Mouse (Mus musculus) thymus, adult 2 months (tissue): ENCODE data around the gene Pitpnm3. TPM values are rescaled to one million over a fixed set of nuclear protein-coding genes. Genes with fewer than 3 reads are reported as not detected.
A peak's percentile ranks its signal among the peaks of the same experiment; 100 is the strongest.

Experiments used
- DNase-seq: peaks from one replicate; pipeline ENCODE4 v3.0.0; 2021
- H3K27ac ChIP-seq: fragments of 200-500 bp; 2 replicates; pipeline ENCODE4 v1.5.1; 2012; ENCODE audit warnings: low read length, control low read depth; ENCODE audit not compliant: control insufficient read depth, insufficient read depth
- H3K27me3 ChIP-seq: fragments of 200-500 bp; 2 replicates; pipeline ENCODE4 v1.6.1; 2012; ENCODE audit warnings: mild to moderate bottlenecking, low read length, moderate library complexity, mixed read lengths; ENCODE audit not compliant: control insufficient read depth, insufficient read depth
- H3K36me3 ChIP-seq: fragments of 200-500 bp; 2 replicates; pipeline ENCODE4 v1.6.1; 2012; ENCODE audit warnings: mild to moderate bottlenecking, low read length, moderate library complexity; ENCODE audit not compliant: control insufficient read depth, insufficient read depth
- H3K4me1 ChIP-seq: fragments of 200-500 bp; replicated peaks from 2 replicates; pipeline ENCODE4 v1.6.1; 2012; ENCODE audit warnings: low read length; ENCODE audit not compliant: control insufficient read depth, insufficient read depth
- H3K4me3 ChIP-seq: fragments of 200-500 bp; 2 replicates; pipeline ENCODE4 v1.5.1; 2012; ENCODE audit warnings: mild to moderate bottlenecking, low read length, control low read depth, moderate library complexity; ENCODE audit not compliant: control insufficient read depth, insufficient read depth
- CTCF ChIP-seq: fragments of 200-500 bp; IDR thresholded peaks from 2 replicates; pipeline ENCODE4 v1.5.1; 2012; ENCODE audit warnings: mild to moderate bottlenecking, control low read depth, low read length, moderate library complexity, borderline replicate concordance; ENCODE audit not compliant: control insufficient read depth, poor library complexity, insufficient read depth; ENCODE audit errors: extremely low read depth
- POLR2A ChIP-seq: fragments of 200-500 bp; IDR thresholded peaks from 2 replicates; pipeline ENCODE4 v1.6.1; 2012; ENCODE audit warnings: mild to moderate bottlenecking, low read length, control low read depth, moderate library complexity; ENCODE audit not compliant: control insufficient read depth, poor library complexity, insufficient read depth; ENCODE audit errors: extremely low read depth
- WGBS: fragments of 180-500 bp; shearing (Covaris S2); methylation state at CpG from one replicate; pipeline ENCODE4 v1.1.7; 2018; 5-methylcytosine and 5-hydroxymethylcytosine counted together
- polyA plus RNA-seq: library from polyadenylated mRNA; depleted of rRNA; stranded (reverse); fragments of >200 nt; gene quantifications from 2 replicates; pipeline ENCODE4 v1.2.3, GENCODE M21; 2012

Gene Pitpnm3
- polyA plus RNA-seq, 1 experiment, result 1.1 TPM

DNA sequence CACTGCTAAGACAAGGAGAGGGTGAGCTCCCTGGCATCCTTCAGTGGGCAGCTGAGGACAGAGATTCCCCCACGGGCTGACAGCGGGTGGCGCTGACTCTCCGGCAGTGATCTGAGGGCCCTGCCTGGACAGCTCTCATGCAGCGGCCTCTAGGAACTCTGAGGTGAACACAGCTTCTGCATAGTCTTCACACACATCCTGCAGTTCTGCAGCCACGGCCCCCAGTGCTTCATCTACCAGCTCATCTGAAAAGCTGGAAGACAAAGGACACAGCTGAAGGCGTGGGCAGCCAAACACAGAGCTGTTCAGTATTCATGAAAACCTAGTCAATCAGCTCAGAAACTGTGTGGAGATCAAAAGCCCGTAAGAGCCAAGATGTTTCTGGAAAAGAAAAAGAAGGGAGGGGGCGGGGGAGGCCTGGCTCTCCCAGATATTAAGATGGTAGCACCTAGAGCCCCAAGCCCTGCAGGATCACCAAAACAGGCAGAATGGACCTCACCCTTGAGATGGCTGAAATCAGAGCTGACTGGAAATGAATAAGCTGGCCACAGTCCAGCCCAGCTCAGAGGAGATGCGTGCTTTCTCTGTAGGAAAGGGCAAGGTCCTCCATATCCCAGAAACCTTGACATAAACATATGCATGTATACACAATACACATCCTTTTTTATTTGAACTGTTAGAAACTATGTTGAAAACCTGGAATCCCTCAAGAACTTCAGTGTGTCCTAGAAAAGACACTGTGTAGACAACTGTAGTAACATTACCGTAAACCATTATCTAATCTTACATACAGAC lies 19.8 kb upstream of the Pitpnm3 start:
- DNase-seq, result no peak
- 94% methylated on average over 11 of the region's 11 CpGs for WGBS
- Histone ChIP-seq H3K27me3 (no peaks in the 10 kb centered on the region), H3K4me1 (no peaks in the 10 kb centered on the region), H3K36me3 (peaks cover 6% of the 10 kb centered on the region), H3K27ac (no peak overlapping the region), H3K4me3 (no peak overlapping the region)
- TF ChIP-seq CTCF (no peak), POLR2A (no peak)

DNA sequence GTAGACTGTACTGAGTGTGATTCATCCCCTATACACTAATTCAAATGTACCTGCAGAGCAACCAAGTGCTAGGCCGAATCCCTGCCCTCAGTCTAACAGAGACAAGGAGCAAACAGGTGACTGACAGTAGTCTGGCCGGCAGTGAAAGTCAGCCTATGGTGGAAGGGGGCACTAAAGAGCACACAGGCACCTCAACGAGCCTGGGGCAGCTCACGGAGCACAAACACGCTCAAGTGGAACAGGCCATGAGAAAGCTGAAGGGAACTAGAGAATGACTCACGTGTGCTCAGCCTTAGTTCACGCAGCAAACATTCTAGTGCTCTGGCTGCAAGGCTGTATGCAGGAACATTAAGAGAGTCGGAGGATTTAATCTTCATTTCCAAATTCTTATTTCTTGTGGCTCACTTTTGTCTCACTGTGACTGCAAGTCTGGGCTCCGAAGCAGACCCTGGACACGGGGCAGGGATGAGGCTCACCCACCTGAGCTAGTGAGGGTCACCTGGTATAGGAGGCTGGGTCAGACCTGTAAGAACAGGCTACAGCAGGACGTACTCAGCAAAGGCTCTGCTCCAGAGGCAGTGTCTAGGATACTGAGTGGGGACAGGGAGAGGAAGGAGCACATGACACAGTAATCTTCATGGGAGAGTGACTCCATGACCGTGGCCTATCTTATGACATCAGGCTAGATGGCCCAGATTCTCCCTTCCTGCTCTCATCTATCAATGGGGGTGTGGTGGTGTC lies 17.7 kb upstream of the Pitpnm3 start:
- no peak for TF ChIP-seq POLR2A
- no peak overlapping the region for H3K27ac ChIP-seq
- H3K36me3 ChIP-seq, result peaks cover 6% of the 10 kb centered on the region
- no peaks in the 10 kb centered on the region for H3K27me3 ChIP-seq
- no peaks in the 10 kb centered on the region for H3K4me1 ChIP-seq
- DNase-seq, result no peak
- WGBS, result 93% methylated on average over 12 of the region's 12 CpGs
- H3K4me3 ChIP-seq, result no peak overlapping the region

DNA sequence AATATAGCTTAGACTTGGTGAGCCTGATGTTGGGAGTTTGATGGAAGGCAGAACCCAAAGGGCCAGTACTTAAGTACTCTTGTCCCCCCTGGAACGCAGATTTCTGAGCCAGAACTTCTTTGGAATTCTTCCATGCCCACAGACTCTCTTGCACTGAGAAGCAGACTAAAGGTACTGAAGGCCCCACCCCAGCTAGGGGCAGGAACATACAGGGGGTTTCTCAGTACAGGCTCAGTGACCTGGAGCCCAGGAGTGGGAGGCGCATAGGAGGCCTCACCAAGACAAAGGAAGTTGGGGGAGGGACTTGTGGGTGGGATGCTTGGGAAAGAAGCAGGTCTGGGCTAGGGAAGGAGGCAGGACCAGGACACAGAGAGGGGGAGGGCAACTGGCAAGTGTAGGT lies 15.5 kb upstream of the Pitpnm3 start:
- DNase-seq, result no peak
- no peak for TF ChIP-seq CTCF
- TF ChIP-seq POLR2A, result no peak
- 96% methylated on average over 2 of the region's 2 CpGs for WGBS
- no peak overlapping the region for H3K27ac ChIP-seq
- H3K27me3 ChIP-seq, result no peaks in the 10 kb centered on the region
- H3K4me3 ChIP-seq, result no peak overlapping the region
- H3K4me1 ChIP-seq, result no peaks in the 10 kb centered on the region
- peaks cover 6% of the 10 kb centered on the region; the same call in 1 of the 2 replicates for H3K36me3 ChIP-seq

DNA sequence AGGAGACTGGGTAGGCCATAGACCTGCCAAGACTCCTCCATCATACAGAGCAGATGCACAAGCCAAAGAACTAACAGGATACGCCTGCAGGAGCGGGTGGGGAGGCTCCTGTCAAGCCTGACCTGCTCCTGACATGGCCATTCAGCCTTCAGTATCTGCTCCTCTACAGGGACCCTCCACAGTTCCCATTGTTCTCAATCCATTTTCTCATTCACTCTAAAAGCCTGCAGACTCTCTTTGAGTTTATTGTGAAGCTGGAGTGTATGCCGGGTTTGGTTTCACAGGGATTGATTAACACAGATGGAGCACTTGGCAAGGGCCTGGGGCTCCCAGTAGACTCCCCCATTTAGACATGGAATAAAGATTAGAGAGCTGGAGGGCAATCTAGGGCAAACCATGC lies 12.3 kb upstream of the Pitpnm3 start:
- Histone ChIP-seq H3K4me3 (no peak overlapping the region), H3K36me3 (no peaks in the 10 kb centered on the region), H3K27ac (no peak overlapping the region), H3K4me1 (no peaks in the 10 kb centered on the region), H3K27me3 (no peaks in the 10 kb centered on the region)
- 82% methylated on average over 3 of the region's 3 CpGs for WGBS
- DNase-seq, result no peak
- TF ChIP-seq POLR2A (no peak), CTCF (no peak)

DNA sequence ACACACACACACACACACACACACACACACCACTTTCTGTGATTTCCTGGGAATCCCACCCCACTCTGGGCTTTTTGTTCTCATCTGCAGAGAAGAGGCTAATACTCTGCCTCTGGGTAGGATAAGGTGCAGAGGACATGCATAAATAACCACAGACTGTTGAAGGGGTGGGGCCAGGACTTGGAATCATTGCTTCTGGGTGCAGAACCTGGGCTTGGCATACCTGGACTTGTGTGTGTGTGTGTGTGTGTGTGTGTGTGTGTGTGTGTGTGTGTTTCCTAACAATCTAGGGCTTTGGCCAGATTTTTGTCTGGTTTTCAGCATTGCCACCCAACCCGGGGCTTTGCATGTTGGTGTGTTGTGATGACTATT lies 10.3 kb upstream of the Pitpnm3 start:
- no peak overlapping the region for H3K27ac ChIP-seq
- no peak overlapping the region for H3K4me3 ChIP-seq
- TF ChIP-seq POLR2A, result no peak
- no peak for TF ChIP-seq CTCF
- H3K27me3 ChIP-seq, result no peaks in the 10 kb centered on the region
- no peaks in the 10 kb centered on the region for H3K4me1 ChIP-seq
- H3K36me3 ChIP-seq, result no peaks in the 10 kb centered on the region
- no peak for DNase-seq
- whole genome bisulfite sequencing, result 77% methylated on average over 1 of the region's 1 CpGs

DNA sequence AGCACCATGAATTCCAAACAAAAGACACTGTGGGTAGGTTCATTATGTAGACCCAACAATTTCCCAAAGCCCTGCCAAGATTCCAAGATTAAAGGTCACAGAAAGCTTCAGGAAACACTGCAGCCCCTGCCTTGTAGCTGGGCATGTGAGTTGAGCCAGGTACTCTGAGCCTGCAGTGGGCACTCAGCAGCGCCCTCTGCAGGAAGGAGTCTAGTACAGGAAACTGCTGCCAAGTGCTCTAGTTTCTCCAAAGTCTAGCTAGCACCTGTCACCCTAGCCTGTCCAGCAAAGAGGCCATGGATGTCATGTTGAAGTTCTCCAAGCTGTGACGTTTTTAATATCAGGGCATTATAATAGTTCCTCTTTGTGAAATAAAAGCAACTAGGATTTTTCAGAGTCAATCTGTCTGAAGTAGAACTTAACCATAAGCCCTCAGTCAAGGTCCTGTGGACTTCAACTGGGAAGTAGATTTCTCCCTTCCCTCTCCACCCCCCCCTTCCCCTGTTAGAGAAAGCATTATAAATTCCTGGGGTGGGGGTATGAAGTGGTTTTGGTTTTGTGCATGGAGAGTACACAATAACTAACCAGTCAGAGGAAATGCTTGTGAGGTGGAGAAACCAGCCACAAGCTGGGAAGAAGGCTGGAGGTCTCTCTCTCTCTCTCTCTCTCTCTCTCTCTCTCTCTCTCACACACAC lies 9.8 kb upstream of the Pitpnm3 start:
- H3K4me1 ChIP-seq, result no peaks in the 10 kb centered on the region
- TF ChIP-seq POLR2A, result no peak
- TF ChIP-seq CTCF, result 0 out of 2 replicates have a peak, but pooled peaks have one; percentile 16
- H3K4me3 ChIP-seq, result no peak overlapping the region
- WGBS, result 7% methylated on average over 2 of the region's 2 CpGs
- no peaks in the 10 kb centered on the region for H3K27me3 ChIP-seq
- DNase-seq, result no peak
- H3K27ac ChIP-seq, result no peak overlapping the region
- no peaks in the 10 kb centered on the region for H3K36me3 ChIP-seq
